Mouse (Mus musculus): ENCODE data around the gene Wfdc1. TPM values are rescaled to one million over a fixed set of nuclear protein-coding genes. Genes with fewer than 3 reads are reported as not detected.

Wfdc1 gene
- total RNA-seq (2014; fragmentation: Nextera tagmentation): not detected in 2 replicates
- total RNA-seq (2017): not detected in 2 replicates
- polyA plus RNA-seq (2012): not detected in 2 replicates

DNA sequence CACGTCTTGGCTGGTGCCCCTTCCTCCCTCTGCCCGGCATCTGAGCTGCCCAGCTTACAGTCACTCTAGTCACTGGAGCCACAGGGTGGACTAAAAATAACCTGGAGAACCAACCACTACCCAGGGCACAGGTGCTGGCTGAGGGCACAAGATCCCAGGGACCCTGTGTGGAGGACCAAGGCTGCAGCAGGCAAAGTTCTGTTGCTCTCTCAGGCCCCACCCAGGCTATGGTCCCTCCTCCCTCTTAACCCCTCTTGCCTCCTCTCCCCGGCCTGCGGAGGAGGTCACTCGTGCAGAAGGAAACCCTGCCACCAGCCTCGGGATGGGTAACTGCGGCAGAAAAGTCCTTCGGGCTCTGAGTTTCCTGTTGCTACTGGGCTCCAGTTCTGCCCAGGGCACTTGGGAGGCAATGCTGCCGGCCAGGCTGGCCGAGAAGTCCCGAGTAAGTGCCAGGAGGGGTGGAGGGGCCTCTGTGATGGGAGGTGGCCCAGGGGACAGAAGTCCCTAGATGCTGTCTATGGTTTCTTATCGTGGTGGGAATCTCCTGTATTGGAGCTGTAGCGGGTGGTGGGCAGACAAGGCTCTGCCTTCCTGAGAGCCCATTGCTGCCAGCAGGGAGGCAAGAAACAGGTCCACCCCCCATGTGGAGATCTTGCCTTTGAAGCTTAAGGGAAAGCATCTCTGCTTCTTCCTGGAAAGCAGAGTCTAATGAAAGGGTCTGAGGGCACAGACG is at the start of gene Wfdc1:
Wfdc1 (plus strand) TSS at position 147 of the 733 bp plus-strand sequence.
- H3K4me3 ChIP-seq (ENCODE audit: low read depth, low read length): no peak within 1 kb of the TSS
- no peaks in the 10 kb centered on the region for H3K36me3 ChIP-seq (replicated peaks)
- no peak for TF ChIP-seq TAL1 (conservative IDR thresholded peaks at IDR 0.05; ENCODE audit: low read depth, low read length)
- TF ChIP-seq POLR2AphosphoS5 (IDR thresholded peaks at IDR 0.05; ENCODE audit: insufficient replicate concordance, low read depth, low read length): no peak
- TF ChIP-seq GATA1 (IDR thresholded peaks at IDR 0.05; ENCODE audit: borderline replicate concordance, low read length): no peak
- TF ChIP-seq CTCF (IDR thresholded peaks at IDR 0.05; ENCODE audit: low read depth, low read length): no peak
- TF ChIP-seq GATA2 (IDR thresholded peaks at IDR 0.05; ENCODE audit: borderline replicate concordance, low read depth, low read length): no peak
- H3K27me3 ChIP-seq (ENCODE audit: insufficient read depth, low read length): peaks cover 27% of the 10 kb centered on the region
- no peak for ATAC-seq (ENCODE audit: extremely low read depth, insufficient number of reproducible peaks, low FRiP score, poor library complexity, severe bottlenecking)
- no peak for DNase-seq (ENCODE audit: low spot score)
- no peaks in the 10 kb centered on the region for H3K4me1 ChIP-seq (ENCODE audit: insufficient read depth, low read depth, low read length)
- no peaks in the 10 kb centered on the region for H3K9me3 ChIP-seq (replicated peaks)

- H3K9me3 ChIP-seq (replicated peaks): no peaks in the 10 kb centered on the region
- no peak for ATAC-seq (ENCODE audit: extremely low read depth, insufficient number of reproducible peaks, low FRiP score, poor library complexity, severe bottlenecking)
- no peak for DNase-seq (ENCODE audit: low spot score)
- H3K4me3 ChIP-seq (ENCODE audit: low read depth, low read length): no peak overlapping the region
- no peaks in the 10 kb centered on the region for H3K4me1 ChIP-seq (ENCODE audit: insufficient read depth, low read depth, low read length)
- H3K36me3 ChIP-seq (replicated peaks): no peaks in the 10 kb centered on the region
- TF ChIP-seq POLR2AphosphoS5 (IDR thresholded peaks at IDR 0.05; ENCODE audit: insufficient replicate concordance, low read depth, low read length) (no peak), CTCF (IDR thresholded peaks at IDR 0.05; ENCODE audit: low read depth, low read length) (no peak), TAL1 (conservative IDR thresholded peaks at IDR 0.05; ENCODE audit: low read depth, low read length) (no peak), GATA1 (IDR thresholded peaks at IDR 0.05; ENCODE audit: borderline replicate concordance, low read length) (no peak), GATA2 (IDR thresholded peaks at IDR 0.05; ENCODE audit: borderline replicate concordance, low read depth, low read length) (no peak)
- peaks cover 26% of the 10 kb centered on the region; the same call in 1 of the 2 replicates for H3K27me3 ChIP-seq (ENCODE audit: insufficient read depth, low read length)
Measured at GRCm38 (mm10) chr8:119616811-119617210, 49.4 kb upstream of the Wfdc1 start.

- TF ChIP-seq CTCF (IDR thresholded peaks at IDR 0.05; ENCODE audit: low read depth, low read length) (no peak), POLR2AphosphoS5 (IDR thresholded peaks at IDR 0.05; ENCODE audit: insufficient replicate concordance, low read depth, low read length) (no peak), TAL1 (conservative IDR thresholded peaks at IDR 0.05; ENCODE audit: low read depth, low read length) (no peak), GATA1 (IDR thresholded peaks at IDR 0.05; ENCODE audit: borderline replicate concordance, low read length) (no peak), GATA2 (IDR thresholded peaks at IDR 0.05; ENCODE audit: borderline replicate concordance, low read depth, low read length) (no peak)
- H3K9me3 ChIP-seq (replicated peaks): no peaks in the 10 kb centered on the region
- H3K36me3 ChIP-seq (replicated peaks): no peaks in the 10 kb centered on the region
- DNase-seq (ENCODE audit: low spot score): no peak
- H3K27me3 ChIP-seq (ENCODE audit: insufficient read depth, low read length): peaks cover 23% of the 10 kb centered on the region; the same call in 1 of the 2 replicates
- no peak for ATAC-seq (ENCODE audit: extremely low read depth, insufficient number of reproducible peaks, low FRiP score, poor library complexity, severe bottlenecking)
- H3K4me1 ChIP-seq (ENCODE audit: insufficient read depth, low read depth, low read length): no peaks in the 10 kb centered on the region
- H3K4me3 ChIP-seq (ENCODE audit: low read depth, low read length): no peak overlapping the region
Measured at GRCm38 (mm10) chr8:119617586-119617985, 48.6 kb upstream of the Wfdc1 start.

DNA sequence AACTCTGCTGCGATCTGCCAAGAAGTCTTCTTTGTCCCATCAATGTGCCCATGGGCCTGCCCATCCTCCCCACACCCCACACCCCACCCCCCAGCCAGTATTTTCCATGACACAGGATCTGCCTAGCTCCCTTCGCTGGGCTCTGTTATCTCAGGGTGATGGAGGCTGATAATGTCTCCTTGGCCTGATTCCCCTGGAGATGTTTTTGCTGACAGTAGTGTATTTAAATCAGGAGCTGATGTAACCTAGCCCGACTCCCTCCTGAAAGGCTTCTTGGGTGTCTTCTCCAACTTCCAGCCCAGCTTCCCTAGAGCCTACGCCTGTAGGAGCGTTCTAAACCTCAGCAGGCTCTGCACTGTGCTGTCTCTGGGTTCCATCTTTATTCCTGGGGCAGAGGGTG is 47.3 kb upstream of the Wfdc1 start:
- no peak overlapping the region for H3K4me3 ChIP-seq (ENCODE audit: low read depth, low read length)
- H3K36me3 ChIP-seq (replicated peaks): no peaks in the 10 kb centered on the region
- TF ChIP-seq CTCF (IDR thresholded peaks at IDR 0.05; ENCODE audit: low read depth, low read length) (no peak), TAL1 (conservative IDR thresholded peaks at IDR 0.05; ENCODE audit: low read depth, low read length) (no peak), POLR2AphosphoS5 (IDR thresholded peaks at IDR 0.05; ENCODE audit: insufficient replicate concordance, low read depth, low read length) (no peak), GATA2 (IDR thresholded peaks at IDR 0.05; ENCODE audit: borderline replicate concordance, low read depth, low read length) (no peak), GATA1 (IDR thresholded peaks at IDR 0.05; ENCODE audit: borderline replicate concordance, low read length) (no peak)
- H3K4me1 ChIP-seq (ENCODE audit: insufficient read depth, low read depth, low read length): no peaks in the 10 kb centered on the region
- peaks cover 15% of the 10 kb centered on the region; the same call in 1 of the 2 replicates for H3K27me3 ChIP-seq (ENCODE audit: insufficient read depth, low read length)
- DNase-seq (ENCODE audit: low spot score): no peak
- H3K9me3 ChIP-seq (replicated peaks): no peaks in the 10 kb centered on the region
- no peak for ATAC-seq (ENCODE audit: extremely low read depth, insufficient number of reproducible peaks, low FRiP score, poor library complexity, severe bottlenecking)

GRCm38 (mm10) chr8:119620116-119620840 is 45.9 kb upstream of the Wfdc1 start:
- DNase-seq (ENCODE audit: low spot score) (no peak), ATAC-seq (ENCODE audit: extremely low read depth, insufficient number of reproducible peaks, low FRiP score, poor library complexity, severe bottlenecking) (no peak)
- Histone ChIP-seq H3K4me1 (ENCODE audit: insufficient read depth, low read depth, low read length) (no peaks in the 10 kb centered on the region), H3K36me3 (replicated peaks) (no peaks in the 10 kb centered on the region), H3K4me3 (ENCODE audit: low read depth, low read length) (no peak overlapping the region), H3K27me3 (ENCODE audit: insufficient read depth, low read length) (peaks cover 7% of the 10 kb centered on the region; the same call in 1 of the 2 replicates), H3K9me3 (replicated peaks) (no peaks in the 10 kb centered on the region)
- TF ChIP-seq CTCF (IDR thresholded peaks at IDR 0.05; ENCODE audit: low read depth, low read length): no peak
- TF ChIP-seq GATA2 (IDR thresholded peaks at IDR 0.05; ENCODE audit: borderline replicate concordance, low read depth, low read length): no peak
- no peak for TF ChIP-seq GATA1 (IDR thresholded peaks at IDR 0.05; ENCODE audit: borderline replicate concordance, low read length)
- TF ChIP-seq POLR2AphosphoS5 (IDR thresholded peaks at IDR 0.05; ENCODE audit: insufficient replicate concordance, low read depth, low read length): no peak
- no peak for TF ChIP-seq TAL1 (conservative IDR thresholded peaks at IDR 0.05; ENCODE audit: low read depth, low read length)

Measured in G1E (cell line).